Mouse (Mus musculus): ENCODE measurements around the gene Rbks. TPM values are rescaled to one million over a fixed set of nuclear protein-coding genes. Genes with fewer than 3 reads are reported as not detected.
"Not testable (repeated sequence)": the region's sequence is repeated elsewhere in the genome, so short reads cannot be mapped to it uniquely, and the experiment has no call there.

The Rbks gene
- polyA plus RNA-seq, 1 experiment from 2014 or later = 9.8 TPM

- H3K9me3 ChIP-seq (ENCODE audit: low read length); H3K4me3 ChIP-seq (ENCODE audit: low read depth, low read length); H3K4me1 ChIP-seq (ENCODE audit: insufficient read depth, low read depth, low read length); DNase-seq (ENCODE audit: low spot score); H3K9ac ChIP-seq (replicated peaks; ENCODE audit: low read depth); H3K36me3 ChIP-seq (ENCODE audit: insufficient read depth, low read length); H3K27me3 ChIP-seq (replicated peaks; ENCODE audit: insufficient read depth, low read length); H3K4me2 ChIP-seq (replicated peaks; ENCODE audit: low read depth, low read length); H3K27ac ChIP-seq (ENCODE audit: low read length); ATAC-seq: not testable (repeated sequence)
- TF ChIP-seq CTCF (IDR thresholded peaks at IDR 0.05) = peak; percentile 47
- WGBS = 82% methylated on average over 8 of the region's 8 CpGs
Measured at GRCm38 (mm10) chr5:31588672-31589071, 108.8 kb downstream of the Rbks start.

- H3K4me3 ChIP-seq (ENCODE audit: low read depth, low read length) = no peak overlapping the region
- no peaks in the 10 kb centered on the region; the same call in 1 of the 2 replicates for H3K9me3 ChIP-seq (ENCODE audit: low read length)
- no peak overlapping the region for H3K4me2 ChIP-seq (replicated peaks; ENCODE audit: low read depth, low read length)
- H3K36me3 ChIP-seq (ENCODE audit: insufficient read depth, low read length) = no peaks in the 10 kb centered on the region
- H3K27me3 ChIP-seq (replicated peaks; ENCODE audit: insufficient read depth, low read length) = no peaks in the 10 kb centered on the region
- DNase-seq (ENCODE audit: low spot score) = no peak
- no peak overlapping the region for H3K27ac ChIP-seq (ENCODE audit: low read length)
- WGBS = 69% methylated on average over 2 of the region's 2 CpGs
- TF ChIP-seq CTCF (IDR thresholded peaks at IDR 0.05) = no peak
- TF ChIP-seq EP300 (IDR thresholded peaks at IDR 0.05) = no peak
- no peaks in the 10 kb centered on the region for H3K4me1 ChIP-seq (ENCODE audit: insufficient read depth, low read depth, low read length)
- ATAC-seq = no peak
- H3K9ac ChIP-seq (replicated peaks; ENCODE audit: low read depth) = no peak overlapping the region
Measured at GRCm38 (mm10) chr5:31588016-31588415, 109.4 kb downstream of the Rbks start.

- no peak for ATAC-seq
- no peak overlapping the region for H3K27ac ChIP-seq (ENCODE audit: low read length)
Measured at GRCm38 (mm10) chr5:31585526-31585925, 111.9 kb downstream of the Rbks start.

GRCm38 (mm10) chr5:31583261-31583660, 114.2 kb downstream of the Rbks start:
- Histone ChIP-seq H3K27ac (ENCODE audit: low read length) (no peak overlapping the region), H3K4me1 (ENCODE audit: insufficient read depth, low read depth, low read length) (no peaks in the 10 kb centered on the region), H3K36me3 (ENCODE audit: insufficient read depth, low read length) (no peaks in the 10 kb centered on the region), H3K4me2 (replicated peaks; ENCODE audit: low read depth, low read length) (no peak overlapping the region), H3K4me3 (ENCODE audit: low read depth, low read length) (no peak overlapping the region), H3K27me3 (replicated peaks; ENCODE audit: insufficient read depth, low read length) (no peaks in the 10 kb centered on the region), H3K9ac (replicated peaks; ENCODE audit: low read depth) (no peak overlapping the region), H3K9me3 (ENCODE audit: low read length) (no peaks in the 10 kb centered on the region; the same call in 1 of the 2 replicates)
- 78% methylated on average over 2 of the region's 2 CpGs for WGBS
- no peak for DNase-seq (ENCODE audit: low spot score)
- no peak for ATAC-seq
- TF ChIP-seq CTCF (IDR thresholded peaks at IDR 0.05) (no peak), EP300 (IDR thresholded peaks at IDR 0.05) (no peak)

More at GRCm38 (mm10) chr5:31585526-31585925, 111.9 kb downstream of the Rbks start:
- 95% methylated on average over 4 of the region's 4 CpGs for WGBS
- Histone ChIP-seq H3K27me3 (replicated peaks; ENCODE audit: insufficient read depth, low read length) (no peaks in the 10 kb centered on the region), H3K4me3 (ENCODE audit: low read depth, low read length) (no peak overlapping the region), H3K36me3 (ENCODE audit: insufficient read depth, low read length) (no peaks in the 10 kb centered on the region), H3K9ac (replicated peaks; ENCODE audit: low read depth) (no peak overlapping the region), H3K4me1 (ENCODE audit: insufficient read depth, low read depth, low read length) (no peaks in the 10 kb centered on the region), H3K9me3 (ENCODE audit: low read length) (no peaks in the 10 kb centered on the region; the same call in 1 of the 2 replicates), H3K4me2 (replicated peaks; ENCODE audit: low read depth, low read length) (no peak overlapping the region)
- TF ChIP-seq CTCF (IDR thresholded peaks at IDR 0.05) (no peak), EP300 (IDR thresholded peaks at IDR 0.05) (no peak)
- no peak for DNase-seq (ENCODE audit: low spot score)

DNA sequence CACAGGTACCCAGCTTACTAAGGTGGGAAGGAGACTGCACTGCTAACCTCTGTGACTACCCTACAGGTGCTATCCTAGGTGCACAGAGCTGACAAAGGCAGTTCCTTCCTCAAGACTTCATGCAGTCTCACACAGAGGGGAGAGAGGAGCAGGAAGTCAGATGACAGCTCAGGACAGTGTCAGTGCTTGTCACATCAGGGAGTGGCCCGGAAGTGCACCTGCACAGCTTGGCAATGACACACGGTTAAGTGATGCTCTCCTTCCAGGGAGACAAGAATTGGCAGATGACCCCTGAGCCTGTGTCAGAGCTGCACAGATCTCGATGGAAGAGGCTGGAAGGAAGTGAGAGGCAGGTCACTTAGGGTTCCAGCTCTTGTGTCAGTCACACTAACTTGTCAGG, 115.5 kb downstream of the Rbks start:
- Histone ChIP-seq H3K27me3 (replicated peaks; ENCODE audit: insufficient read depth, low read length) (no peaks in the 10 kb centered on the region), H3K4me1 (ENCODE audit: insufficient read depth, low read depth, low read length) (no peaks in the 10 kb centered on the region), H3K36me3 (ENCODE audit: insufficient read depth, low read length) (no peaks in the 10 kb centered on the region), H3K27ac (ENCODE audit: low read length) (no peak overlapping the region), H3K9me3 (ENCODE audit: low read length) (no peaks in the 10 kb centered on the region; the same call in 1 of the 2 replicates), H3K9ac (replicated peaks; ENCODE audit: low read depth) (no peak overlapping the region), H3K4me3 (ENCODE audit: low read depth, low read length) (no peak overlapping the region), H3K4me2 (replicated peaks; ENCODE audit: low read depth, low read length) (no peak overlapping the region)
- TF ChIP-seq CTCF (IDR thresholded peaks at IDR 0.05) = no peak
- ATAC-seq (no peak), DNase-seq (ENCODE audit: low spot score) (no peak)
- 39% methylated on average over 3 of the region's 3 CpGs for WGBS

DNA sequence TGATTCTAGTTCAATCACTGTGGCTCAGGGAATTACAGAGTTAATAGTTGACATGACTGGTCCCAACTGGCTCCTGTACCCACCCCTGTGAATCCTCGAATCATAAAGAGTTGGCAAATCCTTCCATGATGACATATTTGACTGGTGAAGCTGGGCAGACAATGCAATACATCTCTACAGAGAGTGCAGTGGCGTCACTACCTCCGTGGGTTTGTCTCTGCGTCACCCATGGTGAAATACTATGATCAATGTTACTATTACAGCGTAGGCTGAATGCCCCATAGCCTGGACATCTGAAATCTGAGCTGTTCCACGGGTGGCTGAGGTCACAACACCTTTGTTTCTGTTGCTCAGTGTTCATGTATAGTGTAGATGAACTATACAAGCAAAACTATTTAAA, 116.2 kb downstream of the Rbks start:
- no peak overlapping the region for H3K27ac ChIP-seq (ENCODE audit: low read length)
- no peak overlapping the region for H3K4me3 ChIP-seq (ENCODE audit: low read depth, low read length)
- 59% methylated on average over 6 of the region's 6 CpGs for WGBS

GRCm38 (mm10) chr5:31576539-31576975, 120.9 kb downstream of the Rbks start:
- DNase-seq (ENCODE audit: low spot score) (peak; percentile 84), ATAC-seq (peak; percentile 98)
- Histone ChIP-seq H3K9ac (replicated peaks; ENCODE audit: low read depth) (no peak overlapping the region), H3K4me2 (replicated peaks; ENCODE audit: low read depth, low read length) (no peak overlapping the region), H3K4me3 (ENCODE audit: low read depth, low read length) (no peak overlapping the region), H3K4me1 (ENCODE audit: insufficient read depth, low read depth, low read length) (no peaks in the 10 kb centered on the region; the same call in 1 of the 2 replicates), H3K27me3 (replicated peaks; ENCODE audit: insufficient read depth, low read length) (no peaks in the 10 kb centered on the region), H3K9me3 (ENCODE audit: low read length) (no peaks in the 10 kb centered on the region), H3K27ac (ENCODE audit: low read length) (peak overlapping the region; percentile 47; the same call in 1 of the 2 replicates), H3K36me3 (ENCODE audit: insufficient read depth, low read length) (no peaks in the 10 kb centered on the region)
- TF ChIP-seq EP300 (IDR thresholded peaks at IDR 0.05) (peak; percentile 68), CTCF (IDR thresholded peaks at IDR 0.05) (no peak)
- WGBS = 50% methylated on average over 7 of the region's 7 CpGs

More for the DNA sequence above, 116.2 kb downstream of the Rbks start:
- Histone ChIP-seq H3K9me3 (ENCODE audit: low read length) (no peaks in the 10 kb centered on the region; the same call in 1 of the 2 replicates), H3K4me2 (replicated peaks; ENCODE audit: low read depth, low read length) (no peak overlapping the region), H3K36me3 (ENCODE audit: insufficient read depth, low read length) (no peaks in the 10 kb centered on the region), H3K4me1 (ENCODE audit: insufficient read depth, low read depth, low read length) (no peaks in the 10 kb centered on the region), H3K9ac (replicated peaks; ENCODE audit: low read depth) (no peak overlapping the region), H3K27me3 (replicated peaks; ENCODE audit: insufficient read depth, low read length) (no peaks in the 10 kb centered on the region)
- no peak for ATAC-seq
- no peak for DNase-seq (ENCODE audit: low spot score)
- TF ChIP-seq EP300 (IDR thresholded peaks at IDR 0.05) = no peak
- TF ChIP-seq CTCF (IDR thresholded peaks at IDR 0.05) = no peak

Small RNA genes lying within 50 kb of the gene (microRNA-seq; reads per million reads assigned to microRNA genes)
- gene Mir3473e = not detected

Other genes starting within 250 kb of the Rbks start
- gene Zfp512, start 245.2 kb downstream of the Rbks start, polyA plus RNA-seq (2015; fragmentation: Nextera tagmentation; extraction: Ambion mirVana) = 18.2 and 19.1 TPM in 2 replicates
- not detected in 2 replicates for gene 4930548H24Rik, start 211.9 kb downstream of the Rbks start, polyA plus RNA-seq (2015; fragmentation: Nextera tagmentation; extraction: Ambion mirVana)
- gene Gpn1, start 202.9 kb downstream of the Rbks start, polyA plus RNA-seq (2015; fragmentation: Nextera tagmentation; extraction: Ambion mirVana) = 22.3 TPM in 2 replicates
- gene Slc4a1ap, start 170.6 kb downstream of the Rbks start, polyA plus RNA-seq (2015; fragmentation: Nextera tagmentation; extraction: Ambion mirVana) = 15.0 and 16.2 TPM in 2 replicates
- gene Supt7l, start 169.8 kb downstream of the Rbks start, polyA plus RNA-seq (2015; fragmentation: Nextera tagmentation; extraction: Ambion mirVana) = 11.4 and 12.4 TPM in 2 replicates
- gene Mrpl33, start 100.7 kb downstream of the Rbks start, polyA plus RNA-seq (2015; fragmentation: Nextera tagmentation; extraction: Ambion mirVana) = 307 and 313 TPM in 2 replicates
- 39.4 and 46.5 TPM in 2 replicates for gene Babam2, start 57 bp upstream of the Rbks start, polyA plus RNA-seq (2015; fragmentation: Nextera tagmentation; extraction: Ambion mirVana)